Mouse (Mus musculus): ENCODE measurements at regions not wholly inside any gene's neighbourhood (a gene's known extent, or its start where the extent isn't known, plus 50 kb on each side); places are given as distances from the start of the nearest gene placed in this dataset.

- ATAC-seq (no peak), DNase-seq (ENCODE audit: low spot score) (no peak)
- Histone ChIP-seq H3K36me3 (ENCODE audit: control insufficient read depth, insufficient read depth, low read length) (no peaks in the 10 kb centered on the region), H3K27ac (ENCODE audit: low read depth, low read length) (no peak overlapping the region), H3K9ac (ENCODE audit: low read length) (no peak overlapping the region), H3K27me3 (replicated peaks; ENCODE audit: control insufficient read depth, insufficient read depth, low read length) (no peaks in the 10 kb centered on the region), H3K4me1 (ENCODE audit: control insufficient read depth, insufficient read depth, low read length) (no peaks in the 10 kb centered on the region), H3K9me3 (replicated peaks; ENCODE audit: control insufficient read depth, low read length) (no peaks in the 10 kb centered on the region), H3K4me3 (ENCODE audit: low read depth, low read length) (no peak overlapping the region), H3K4me2 (ENCODE audit: low read length) (no peak overlapping the region)
- 91% methylated on average over 5 of the region's 5 CpGs for WGBS
Observed at GRCm38 (mm10) chrX:13360436-13360835, 79.7 kb downstream of the Ddx3x start.

- 89% methylated on average over 4 of the region's 4 CpGs for WGBS
- no peak for ATAC-seq
Observed at GRCm38 (mm10) chrX:13370319-13370718, 89.5 kb downstream of the Ddx3x start.

GRCm38 (mm10) chrX:13372752-13373151 lies 92.0 kb downstream of the Ddx3x start:
- H3K27me3 ChIP-seq (replicated peaks; ENCODE audit: control insufficient read depth, insufficient read depth, low read length), result no peaks in the 10 kb centered on the region
- no peak for ATAC-seq
- H3K4me2 ChIP-seq (ENCODE audit: low read length), result no peak overlapping the region
- no peaks in the 10 kb centered on the region for H3K9me3 ChIP-seq (replicated peaks; ENCODE audit: control insufficient read depth, low read length)
- no peak overlapping the region for H3K27ac ChIP-seq (ENCODE audit: low read depth, low read length)
- 79% methylated on average over 4 of the region's 4 CpGs for WGBS
- H3K4me3 ChIP-seq (ENCODE audit: low read depth, low read length), result no peak overlapping the region
- no peak overlapping the region for H3K9ac ChIP-seq (ENCODE audit: low read length)
- H3K36me3 ChIP-seq (ENCODE audit: control insufficient read depth, insufficient read depth, low read length), result no peaks in the 10 kb centered on the region
- DNase-seq (ENCODE audit: low spot score), result no peak
- H3K4me1 ChIP-seq (ENCODE audit: control insufficient read depth, insufficient read depth, low read length), result no peaks in the 10 kb centered on the region

More at GRCm38 (mm10) chrX:13370319-13370718, 89.5 kb downstream of the Ddx3x start:
- no peaks in the 10 kb centered on the region for H3K4me1 ChIP-seq (ENCODE audit: control insufficient read depth, insufficient read depth, low read length)
- H3K9me3 ChIP-seq (replicated peaks; ENCODE audit: control insufficient read depth, low read length), result no peaks in the 10 kb centered on the region
- no peak overlapping the region for H3K9ac ChIP-seq (ENCODE audit: low read length)
- no peak overlapping the region for H3K27ac ChIP-seq (ENCODE audit: low read depth, low read length)
- DNase-seq (ENCODE audit: low spot score), result no peak
- no peak overlapping the region for H3K4me2 ChIP-seq (ENCODE audit: low read length)
- no peak overlapping the region for H3K4me3 ChIP-seq (ENCODE audit: low read depth, low read length)
- no peaks in the 10 kb centered on the region for H3K27me3 ChIP-seq (replicated peaks; ENCODE audit: control insufficient read depth, insufficient read depth, low read length)
- no peaks in the 10 kb centered on the region for H3K36me3 ChIP-seq (ENCODE audit: control insufficient read depth, insufficient read depth, low read length)

- ATAC-seq, result no peak
- Histone ChIP-seq H3K4me2 (ENCODE audit: low read length) (no peak overlapping the region), H3K27me3 (replicated peaks; ENCODE audit: control insufficient read depth, insufficient read depth, low read length) (no peaks in the 10 kb centered on the region), H3K4me3 (ENCODE audit: low read depth, low read length) (no peak overlapping the region), H3K4me1 (ENCODE audit: control insufficient read depth, insufficient read depth, low read length) (no peaks in the 10 kb centered on the region), H3K9me3 (replicated peaks; ENCODE audit: control insufficient read depth, low read length) (0 out of 2 replicates have a peak, but pooled peaks cover 2% of the 10 kb centered on the region), H3K27ac (ENCODE audit: low read depth, low read length) (no peak overlapping the region), H3K36me3 (ENCODE audit: control insufficient read depth, insufficient read depth, low read length) (no peaks in the 10 kb centered on the region), H3K9ac (ENCODE audit: low read length) (no peak overlapping the region)
- DNase-seq (ENCODE audit: low spot score), result no peak
- WGBS, result 82% methylated on average over 9 of the region's 9 CpGs
Observed at GRCm38 (mm10) chrX:13386354-13386753, 79.6 kb upstream of the Nyx start.

GRCm38 (mm10) chrX:13398466-13398865 lies 67.4 kb upstream of the Nyx start:
- H3K27ac ChIP-seq (ENCODE audit: low read depth, low read length), result no peak overlapping the region
- no peak overlapping the region for H3K4me3 ChIP-seq (ENCODE audit: low read depth, low read length)
- DNase-seq (ENCODE audit: low spot score) (peak; percentile 0), ATAC-seq (no peak)
- no peak overlapping the region for H3K9ac ChIP-seq (ENCODE audit: low read length)
- H3K36me3 ChIP-seq (ENCODE audit: control insufficient read depth, insufficient read depth, low read length), result no peaks in the 10 kb centered on the region
- H3K4me1 ChIP-seq (ENCODE audit: control insufficient read depth, insufficient read depth, low read length), result no peaks in the 10 kb centered on the region
- H3K27me3 ChIP-seq (replicated peaks; ENCODE audit: control insufficient read depth, insufficient read depth, low read length), result no peaks in the 10 kb centered on the region
- no peaks in the 10 kb centered on the region for H3K9me3 ChIP-seq (replicated peaks; ENCODE audit: control insufficient read depth, low read length)
- no peak overlapping the region for H3K4me2 ChIP-seq (ENCODE audit: low read length)

GRCm38 (mm10) chrX:13412726-13413125 lies 53.2 kb upstream of the Nyx start:
- Histone ChIP-seq H3K4me2 (ENCODE audit: low read length) (no peak overlapping the region), H3K9ac (ENCODE audit: low read length) (no peak overlapping the region), H3K4me3 (ENCODE audit: low read depth, low read length) (no peak overlapping the region), H3K9me3 (replicated peaks; ENCODE audit: control insufficient read depth, low read length) (no peaks in the 10 kb centered on the region), H3K36me3 (ENCODE audit: control insufficient read depth, insufficient read depth, low read length) (no peaks in the 10 kb centered on the region), H3K27me3 (replicated peaks; ENCODE audit: control insufficient read depth, insufficient read depth, low read length) (no peaks in the 10 kb centered on the region), H3K27ac (ENCODE audit: low read depth, low read length) (no peak overlapping the region), H3K4me1 (ENCODE audit: control insufficient read depth, insufficient read depth, low read length) (no peaks in the 10 kb centered on the region)
- ATAC-seq (peak; percentile 20; the same call in 1 of the 2 replicates), DNase-seq (ENCODE audit: low spot score) (peak; percentile 19)
- 36% methylated on average over 2 of the region's 2 CpGs for WGBS

GRCm38 (mm10) chrX:13413135-13413534 lies 52.8 kb upstream of the Nyx start:
- Histone ChIP-seq H3K4me1 (ENCODE audit: control insufficient read depth, insufficient read depth, low read length) (no peaks in the 10 kb centered on the region), H3K9ac (ENCODE audit: low read length) (no peak overlapping the region), H3K4me2 (ENCODE audit: low read length) (no peak overlapping the region), H3K27ac (ENCODE audit: low read depth, low read length) (no peak overlapping the region), H3K36me3 (ENCODE audit: control insufficient read depth, insufficient read depth, low read length) (no peaks in the 10 kb centered on the region), H3K9me3 (replicated peaks; ENCODE audit: control insufficient read depth, low read length) (no peaks in the 10 kb centered on the region), H3K4me3 (ENCODE audit: low read depth, low read length) (no peak overlapping the region), H3K27me3 (replicated peaks; ENCODE audit: control insufficient read depth, insufficient read depth, low read length) (no peaks in the 10 kb centered on the region)
- DNase-seq (ENCODE audit: low spot score), result peak; percentile 47
- WGBS, result 46% methylated on average over 3 of the region's 3 CpGs
- peak; percentile 75 for ATAC-seq
